Mouse (Mus musculus) mature B cell (primary cell): ENCODE data around the gene Hax1.

Source experiments
- in situ Hi-C: fragments of 300-500 bp; cut with MboI; formaldehyde crosslinking; loops from 2 replicates; pipeline ENCODE4 v1.14.3; 2019

Hax1 gene

GRCm38 (mm10) chr3:89998612-89999054 is at the start of gene Hax1:
Hax1 (minus strand) TSS chr3:89998780.
- in situ Hi-C loops, result no loop called here

GRCm38 (mm10) chr3:90036263-90036662 is 37.7 kb upstream of the Hax1 start:
- in situ Hi-C loops, result no loop called here

- in situ Hi-C loops, result no loop called here
Measured at GRCm38 (mm10) chr3:90034653-90035052, 36.1 kb upstream of the Hax1 start.

GRCm38 (mm10) chr3:90016626-90017025 is 18.0 kb upstream of the Hax1 start:
- in situ Hi-C loops, result no loop called here

- in situ Hi-C loops, result no loop called here
Measured at GRCm38 (mm10) chr3:90010291-90010690, 11.7 kb upstream of the Hax1 start.

GRCm38 (mm10) chr3:90004091-90004796 is 5.7 kb upstream of the Hax1 start:
- in situ Hi-C loops, result no loop called here

GRCm38 (mm10) chr3:89999830-90000229 is 1.2 kb upstream of the Hax1 start:
- in situ Hi-C loops, result no loop called here

GRCm38 (mm10) chr3:89999090-89999489 is 510 bp upstream of the Hax1 start:
- in situ Hi-C loops, result no loop called here

GRCm38 (mm10) chr3:89997791-89998495 is 637 bp downstream of the Hax1 start:
- in situ Hi-C loops, result no loop called here

GRCm38 (mm10) chr3:89994807-89995515 is 3.6 kb downstream of the Hax1 start:
- in situ Hi-C loops, result no loop called here

GRCm38 (mm10) chr3:89987822-89988221 is 10.8 kb downstream of the Hax1 start:
- in situ Hi-C loops, result no loop called here

- in situ Hi-C loops, result no loop called here
Measured at GRCm38 (mm10) chr3:89987211-89987610, 11.4 kb downstream of the Hax1 start.

GRCm38 (mm10) chr3:89982426-89982825 is 16.2 kb downstream of the Hax1 start:
- in situ Hi-C loops, result no loop called here

- in situ Hi-C loops, result no loop called here
Measured at GRCm38 (mm10) chr3:89976859-89977258, 21.7 kb downstream of the Hax1 start.

GRCm38 (mm10) chr3:89968509-89968908 is 30.1 kb downstream of the Hax1 start:
- in situ Hi-C loops, result no loop called here

- in situ Hi-C loops, result no loop called here
Measured at GRCm38 (mm10) chr3:89966946-89967345, 31.6 kb downstream of the Hax1 start.

GRCm38 (mm10) chr3:89965972-89966371 is 32.6 kb downstream of the Hax1 start:
- in situ Hi-C loops, result no loop called here

- in situ Hi-C loops, result no loop called here
Measured at GRCm38 (mm10) chr3:89965557-89965956, 33.0 kb downstream of the Hax1 start.

GRCm38 (mm10) chr3:89963926-89964739 is 34.4 kb downstream of the Hax1 start:
- in situ Hi-C loops, result no loop called here

- in situ Hi-C loops, result no loop called here
Measured at GRCm38 (mm10) chr3:89963221-89963763, 35.3 kb downstream of the Hax1 start, which contains the start of gene Atp8b2. Atp8b2 (minus strand) TSS chr3:89963508.

- in situ Hi-C loops, result no loop called here
Measured at GRCm38 (mm10) chr3:89962751-89963220, 35.8 kb downstream of the Hax1 start.
